Mouse (Mus musculus): ENCODE results near the gene Brwd1. TPM values are rescaled to one million over a fixed set of nuclear protein-coding genes. Genes with fewer than 3 reads are reported as not detected.

Gene Brwd1
- polyA plus RNA-seq, 1 experiment from 2014 or later: 240 TPM

- 71% methylated on average over 5 of the region's 5 CpGs for WGBS
- Histone ChIP-seq H3K4me2 (replicated peaks; ENCODE audit: low read depth, low read length) (no peak overlapping the region), H3K4me3 (ENCODE audit: low read depth, low read length) (no peak overlapping the region), H3K27me3 (ENCODE audit: control insufficient read depth, insufficient read depth, low read length) (no peaks in the 10 kb centered on the region), H3K27ac (ENCODE audit: low read depth, low read length) (no peak overlapping the region), H3K9ac (ENCODE audit: low read depth, low read length) (no peak overlapping the region), H3K4me1 (replicated peaks; ENCODE audit: control insufficient read depth, insufficient read depth, low read length) (no peaks in the 10 kb centered on the region), H3K36me3 (ENCODE audit: control insufficient read depth, insufficient read depth, low read length) (peaks cover 14% of the 10 kb centered on the region), H3K9me3 (ENCODE audit: control insufficient read depth, low read length) (no peaks in the 10 kb centered on the region)
- DNase-seq (ENCODE audit: low spot score): peak; percentile 49
- no peak for ATAC-seq (ENCODE audit: low FRiP score)
Measured at GRCm38 (mm10) chr16:96044096-96044495, 38.2 kb downstream of the Brwd1 start.

DNA sequence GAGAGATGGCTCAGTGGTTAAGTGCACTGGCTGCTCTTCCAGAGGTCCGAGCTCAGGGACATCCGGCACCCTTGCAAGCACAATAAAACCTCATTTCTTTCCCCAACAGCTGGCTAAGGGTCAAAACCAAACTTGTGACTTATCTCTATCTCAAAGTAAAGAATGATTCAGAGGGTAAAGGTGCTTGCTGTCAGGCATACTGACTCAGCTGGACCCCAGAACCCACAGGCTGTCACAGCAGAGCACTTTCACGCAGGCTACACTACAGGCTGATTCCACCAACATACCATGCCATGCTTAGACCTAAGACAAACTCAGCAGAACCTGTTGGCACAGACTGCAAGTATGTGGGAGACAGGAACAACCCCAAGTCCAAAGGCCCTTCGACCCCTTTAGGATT lies 41.6 kb downstream of the Brwd1 start:
- ATAC-seq (ENCODE audit: low FRiP score) (no peak), DNase-seq (ENCODE audit: low spot score) (no peak)
- H3K4me3 ChIP-seq (ENCODE audit: low read depth, low read length): no peak overlapping the region
- no peak overlapping the region for H3K27ac ChIP-seq (ENCODE audit: low read depth, low read length)
- 98% methylated on average over 4 of the region's 4 CpGs for WGBS
- no peak overlapping the region for H3K4me2 ChIP-seq (replicated peaks; ENCODE audit: low read depth, low read length)
- H3K4me1 ChIP-seq (replicated peaks; ENCODE audit: control insufficient read depth, insufficient read depth, low read length): no peaks in the 10 kb centered on the region
- H3K9ac ChIP-seq (ENCODE audit: low read depth, low read length): no peak overlapping the region
- peaks cover 13% of the 10 kb centered on the region for H3K36me3 ChIP-seq (ENCODE audit: control insufficient read depth, insufficient read depth, low read length)
- H3K9me3 ChIP-seq (ENCODE audit: control insufficient read depth, low read length): no peaks in the 10 kb centered on the region
- H3K27me3 ChIP-seq (ENCODE audit: control insufficient read depth, insufficient read depth, low read length): no peaks in the 10 kb centered on the region

DNA sequence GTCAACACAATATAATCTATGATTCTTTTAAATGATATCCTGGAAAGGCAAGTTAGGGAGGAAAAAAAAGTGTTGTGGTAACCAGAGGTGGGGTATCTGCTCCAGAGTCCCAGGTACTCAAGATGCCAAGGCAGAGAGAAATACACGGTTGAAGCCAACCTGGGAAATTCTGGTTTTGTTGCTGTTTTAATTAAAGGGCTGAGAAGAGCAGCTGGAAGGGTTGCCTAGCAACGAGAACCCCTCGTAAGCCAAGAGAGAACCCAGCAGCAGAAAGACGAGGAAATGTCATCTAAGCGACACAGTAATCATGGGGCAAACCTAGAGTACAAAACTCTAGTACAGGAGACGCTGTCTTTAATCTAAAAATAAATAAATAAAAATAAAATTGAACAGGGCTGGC lies 42.8 kb downstream of the Brwd1 start:
- H3K27me3 ChIP-seq (ENCODE audit: control insufficient read depth, insufficient read depth, low read length): no peaks in the 10 kb centered on the region
- H3K4me2 ChIP-seq (replicated peaks; ENCODE audit: low read depth, low read length): no peak overlapping the region
- H3K9me3 ChIP-seq (ENCODE audit: control insufficient read depth, low read length): no peaks in the 10 kb centered on the region
- DNase-seq (ENCODE audit: low spot score) (no peak), ATAC-seq (ENCODE audit: low FRiP score) (no peak)
- H3K4me3 ChIP-seq (ENCODE audit: low read depth, low read length): no peak overlapping the region
- H3K27ac ChIP-seq (ENCODE audit: low read depth, low read length): no peak overlapping the region
- WGBS: 73% methylated on average over 6 of the region's 6 CpGs
- H3K36me3 ChIP-seq (ENCODE audit: control insufficient read depth, insufficient read depth, low read length): peaks cover 13% of the 10 kb centered on the region
- H3K9ac ChIP-seq (ENCODE audit: low read depth, low read length): no peak overlapping the region
- no peaks in the 10 kb centered on the region for H3K4me1 ChIP-seq (replicated peaks; ENCODE audit: control insufficient read depth, insufficient read depth, low read length)

GRCm38 (mm10) chr16:96034473-96034872 lies 47.9 kb downstream of the Brwd1 start:
- Histone ChIP-seq H3K9me3 (ENCODE audit: control insufficient read depth, low read length) (no peaks in the 10 kb centered on the region), H3K36me3 (ENCODE audit: control insufficient read depth, insufficient read depth, low read length) (peaks cover 11% of the 10 kb centered on the region), H3K27me3 (ENCODE audit: control insufficient read depth, insufficient read depth, low read length) (no peaks in the 10 kb centered on the region), H3K4me3 (ENCODE audit: low read depth, low read length) (no peak overlapping the region), H3K4me1 (replicated peaks; ENCODE audit: control insufficient read depth, insufficient read depth, low read length) (no peaks in the 10 kb centered on the region), H3K9ac (ENCODE audit: low read depth, low read length) (no peak overlapping the region), H3K4me2 (replicated peaks; ENCODE audit: low read depth, low read length) (no peak overlapping the region), H3K27ac (ENCODE audit: low read depth, low read length) (no peak overlapping the region)
- DNase-seq (ENCODE audit: low spot score): no peak
- 87% methylated on average over 6 of the region's 6 CpGs for WGBS
- no peak for ATAC-seq (ENCODE audit: low FRiP score)

DNA sequence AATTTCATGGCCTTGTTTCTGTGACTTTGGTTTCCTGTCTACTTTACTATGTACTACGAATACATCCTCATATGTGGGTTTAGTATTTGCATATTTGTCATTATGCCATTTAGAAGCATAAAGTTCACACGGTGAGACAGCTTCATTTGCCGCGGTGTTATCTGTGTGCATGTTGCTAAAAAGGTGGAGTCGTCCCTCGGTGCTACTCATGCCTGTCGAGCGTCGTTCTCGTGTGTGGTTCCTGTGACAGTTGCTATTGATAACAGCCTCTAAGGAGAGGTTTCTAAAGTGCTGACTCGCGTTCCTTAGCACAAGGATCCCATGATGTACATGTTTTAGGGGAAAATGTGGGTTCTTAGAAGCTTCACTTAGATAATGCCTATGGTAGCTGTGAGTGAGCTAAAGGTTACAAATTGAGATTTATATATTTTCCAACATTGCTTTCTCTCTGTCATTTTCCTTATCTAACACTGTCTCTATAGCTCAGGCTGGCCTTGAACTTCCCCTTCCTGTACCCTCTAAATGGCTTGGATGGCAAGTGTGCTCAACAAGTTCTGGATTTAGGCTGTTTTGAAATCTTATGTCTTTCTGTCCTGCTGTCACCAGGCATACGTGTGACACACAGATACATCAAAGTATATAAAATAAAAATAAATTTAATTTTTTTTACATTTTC lies 49.8 kb downstream of the Brwd1 start:
- Histone ChIP-seq H3K9me3 (ENCODE audit: control insufficient read depth, low read length) (no peaks in the 10 kb centered on the region), H3K36me3 (ENCODE audit: control insufficient read depth, insufficient read depth, low read length) (peaks cover 11% of the 10 kb centered on the region), H3K27ac (ENCODE audit: low read depth, low read length) (no peak overlapping the region), H3K4me1 (replicated peaks; ENCODE audit: control insufficient read depth, insufficient read depth, low read length) (no peaks in the 10 kb centered on the region), H3K27me3 (ENCODE audit: control insufficient read depth, insufficient read depth, low read length) (no peaks in the 10 kb centered on the region), H3K9ac (ENCODE audit: low read depth, low read length) (no peak overlapping the region), H3K4me2 (replicated peaks; ENCODE audit: low read depth, low read length) (no peak overlapping the region), H3K4me3 (ENCODE audit: low read depth, low read length) (no peak overlapping the region)
- WGBS: 94% methylated on average over 13 of the region's 13 CpGs
- ATAC-seq (ENCODE audit: low FRiP score) (no peak), DNase-seq (ENCODE audit: low spot score) (no peak)

- ATAC-seq (ENCODE audit: low FRiP score) (no peak), DNase-seq (ENCODE audit: low spot score) (no peak)
- Histone ChIP-seq H3K27me3 (ENCODE audit: control insufficient read depth, insufficient read depth, low read length) (no peaks in the 10 kb centered on the region), H3K36me3 (ENCODE audit: control insufficient read depth, insufficient read depth, low read length) (peaks cover 15% of the 10 kb centered on the region), H3K9ac (ENCODE audit: low read depth, low read length) (no peak overlapping the region), H3K27ac (ENCODE audit: low read depth, low read length) (no peak overlapping the region), H3K4me3 (ENCODE audit: low read depth, low read length) (no peak overlapping the region), H3K9me3 (ENCODE audit: control insufficient read depth, low read length) (no peaks in the 10 kb centered on the region), H3K4me1 (replicated peaks; ENCODE audit: control insufficient read depth, insufficient read depth, low read length) (no peaks in the 10 kb centered on the region), H3K4me2 (replicated peaks; ENCODE audit: low read depth, low read length) (no peak overlapping the region)
- WGBS: 96% methylated on average over 2 of the region's 2 CpGs
Measured at GRCm38 (mm10) chr16:96030476-96031102, 51.7 kb downstream of the Brwd1 start.

DNA sequence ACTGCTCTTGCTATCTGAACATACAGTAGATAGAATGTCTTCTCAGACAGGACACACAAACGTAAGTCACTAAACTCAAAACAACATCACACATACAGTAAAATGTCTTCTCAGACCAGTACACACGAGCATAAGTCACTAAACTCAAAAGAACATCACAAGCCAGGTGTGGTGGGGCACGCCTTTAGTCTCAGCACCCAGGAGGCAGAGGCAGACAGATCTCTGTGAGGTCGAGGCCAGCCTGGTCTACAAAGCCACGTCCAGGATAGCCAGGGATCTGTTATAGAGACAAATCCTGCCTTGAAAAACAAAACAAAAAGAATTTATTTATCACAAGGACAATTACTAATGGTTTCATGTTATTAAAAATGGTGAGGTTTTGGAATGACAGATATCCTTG lies 56.1 kb downstream of the Brwd1 start:
- Histone ChIP-seq H3K4me1 (replicated peaks; ENCODE audit: control insufficient read depth, insufficient read depth, low read length) (no peaks in the 10 kb centered on the region), H3K4me3 (ENCODE audit: low read depth, low read length) (no peak overlapping the region), H3K9ac (ENCODE audit: low read depth, low read length) (no peak overlapping the region), H3K9me3 (ENCODE audit: control insufficient read depth, low read length) (no peaks in the 10 kb centered on the region), H3K36me3 (ENCODE audit: control insufficient read depth, insufficient read depth, low read length) (peaks cover 13% of the 10 kb centered on the region), H3K27me3 (ENCODE audit: control insufficient read depth, insufficient read depth, low read length) (no peaks in the 10 kb centered on the region), H3K4me2 (replicated peaks; ENCODE audit: low read depth, low read length) (no peak overlapping the region), H3K27ac (ENCODE audit: low read depth, low read length) (no peak overlapping the region)
- ATAC-seq (ENCODE audit: low FRiP score): no peak
- WGBS: 95% methylated on average over 5 of the region's 5 CpGs
- no peak for DNase-seq (ENCODE audit: low spot score)

- H3K9ac ChIP-seq (ENCODE audit: low read depth, low read length): no peak overlapping the region
- ATAC-seq (ENCODE audit: low FRiP score) (no peak), DNase-seq (ENCODE audit: low spot score) (no peak)
- H3K4me1 ChIP-seq (replicated peaks; ENCODE audit: control insufficient read depth, insufficient read depth, low read length): no peaks in the 10 kb centered on the region
- H3K27me3 ChIP-seq (ENCODE audit: control insufficient read depth, insufficient read depth, low read length): no peaks in the 10 kb centered on the region
- no peak overlapping the region for H3K27ac ChIP-seq (ENCODE audit: low read depth, low read length)
- no peak overlapping the region for H3K4me3 ChIP-seq (ENCODE audit: low read depth, low read length)
- peaks cover 13% of the 10 kb centered on the region for H3K36me3 ChIP-seq (ENCODE audit: control insufficient read depth, insufficient read depth, low read length)
- WGBS: 92% methylated on average over 3 of the region's 3 CpGs
- no peak overlapping the region for H3K4me2 ChIP-seq (replicated peaks; ENCODE audit: low read depth, low read length)
- no peaks in the 10 kb centered on the region for H3K9me3 ChIP-seq (ENCODE audit: control insufficient read depth, low read length)
Measured at GRCm38 (mm10) chr16:96025244-96025643, 57.1 kb downstream of the Brwd1 start.

DNA sequence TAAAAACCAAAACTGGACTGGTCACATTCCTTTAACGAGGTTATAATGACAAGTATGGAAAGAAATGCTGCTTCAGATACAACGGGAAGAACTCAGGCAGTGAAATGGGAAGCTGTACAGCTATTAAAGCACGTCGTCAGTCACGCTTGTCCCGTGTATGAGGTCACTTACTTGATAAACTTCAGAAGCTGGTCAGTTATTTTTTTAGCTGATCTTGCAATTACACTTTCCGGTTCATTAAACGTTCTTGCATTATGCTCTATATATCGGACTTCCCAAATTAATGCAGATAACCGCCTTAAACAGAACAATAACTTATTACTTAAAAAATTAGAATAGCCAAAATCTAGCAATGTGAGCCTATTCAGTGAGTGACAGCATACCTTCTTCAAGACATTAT lies 61.3 kb downstream of the Brwd1 start:
- peaks cover 11% of the 10 kb centered on the region; the same call in 1 of the 2 replicates for H3K36me3 ChIP-seq (ENCODE audit: control insufficient read depth, insufficient read depth, low read length)
- H3K4me3 ChIP-seq (ENCODE audit: low read depth, low read length): no peak overlapping the region
- no peaks in the 10 kb centered on the region for H3K9me3 ChIP-seq (ENCODE audit: control insufficient read depth, low read length)
- WGBS: 92% methylated on average over 10 of the region's 10 CpGs
- ATAC-seq (ENCODE audit: low FRiP score) (no peak), DNase-seq (ENCODE audit: low spot score) (no peak)
- no peak overlapping the region for H3K4me2 ChIP-seq (replicated peaks; ENCODE audit: low read depth, low read length)
- H3K27ac ChIP-seq (ENCODE audit: low read depth, low read length): no peak overlapping the region
- no peak overlapping the region for H3K9ac ChIP-seq (ENCODE audit: low read depth, low read length)
- H3K4me1 ChIP-seq (replicated peaks; ENCODE audit: control insufficient read depth, insufficient read depth, low read length): no peaks in the 10 kb centered on the region
- no peaks in the 10 kb centered on the region for H3K27me3 ChIP-seq (ENCODE audit: control insufficient read depth, insufficient read depth, low read length)

Data from hindbrain, embryonic 11.5 days (tissue).